Mouse (Mus musculus): ENCODE results near the gene Gm20388. TPM values are rescaled to one million over a fixed set of nuclear protein-coding genes. Genes with fewer than 3 reads are reported as not detected.

Gene Gm20388
- polyA plus RNA-seq, 1 experiment from 2014 or later = not detected

GRCm38 (mm10) chr8:122459990-122460389, 2549.3 kb downstream of the Gm20388 start:
- H3K36me3 ChIP-seq = no peaks in the 10 kb centered on the region
- no peak overlapping the region for H3K27ac ChIP-seq
- H3K27me3 ChIP-seq (replicated peaks) = peaks cover 82% of the 10 kb centered on the region
- peak overlapping the region; percentile 12; the same call in 1 of the 2 replicates for H3K9ac ChIP-seq
- no peaks in the 10 kb centered on the region for H3K9me3 ChIP-seq (replicated peaks)
- H3K4me1 ChIP-seq = peaks cover 51% of the 10 kb centered on the region
- WGBS (ENCODE audit: insufficient replicate concordance) = 18% methylated on average over 7 of the region's 7 CpGs
- peak overlapping the region; percentile 66 for H3K4me2 ChIP-seq
- H3K4me3 ChIP-seq = peak overlapping the region; percentile 39; the same call in 1 of the 2 replicates
- no peak for ATAC-seq

- peak within 1 kb of the TSS; percentile 66 for H3K4me2 ChIP-seq
- H3K4me1 ChIP-seq = peaks cover 53% of the 10 kb centered on the region
Measured at GRCm38 (mm10) chr8:122460524-122461472, 2550.2 kb downstream of the Gm20388 start, which contains the start of gene Snai3. Snai3 (minus strand) TSS chr8:122460733.

GRCm38 (mm10) chr8:122461473-122462148, 2551.0 kb downstream of the Gm20388 start:
- Histone ChIP-seq H3K4me3 (no peak overlapping the region), H3K9me3 (replicated peaks) (no peaks in the 10 kb centered on the region), H3K4me1 (peaks cover 58% of the 10 kb centered on the region), H3K4me2 (no peak overlapping the region), H3K36me3 (peaks cover 5% of the 10 kb centered on the region), H3K27ac (no peak overlapping the region), H3K9ac (no peak overlapping the region), H3K27me3 (replicated peaks) (peaks cover 66% of the 10 kb centered on the region)
- WGBS (ENCODE audit: insufficient replicate concordance) = 54% methylated on average over 11 of the region's 11 CpGs
- ATAC-seq = no peak

More at GRCm38 (mm10) chr8:122460524-122461472, 2550.2 kb downstream of the Gm20388 start, which contains the start of gene Snai3:
- H3K27me3 ChIP-seq (replicated peaks) = peaks cover 74% of the 10 kb centered on the region
- H3K9ac ChIP-seq = peak within 1 kb of the TSS; percentile 12
- peak; percentile 68 for ATAC-seq
- H3K27ac ChIP-seq = no peak within 1 kb of the TSS
- 5% methylated on average over 53 of the region's 56 CpGs for WGBS (ENCODE audit: insufficient replicate concordance)
- H3K9me3 ChIP-seq (replicated peaks) = no peaks in the 10 kb centered on the region
- H3K36me3 ChIP-seq = 0 out of 2 replicates have a peak, but pooled peaks cover 3% of the 10 kb centered on the region
- H3K4me3 ChIP-seq = peak within 1 kb of the TSS; percentile 39

- ATAC-seq = no peak
- Histone ChIP-seq H3K27me3 (replicated peaks) (peaks cover 57% of the 10 kb centered on the region), H3K4me2 (no peak overlapping the region), H3K4me3 (no peak overlapping the region), H3K4me1 (peaks cover 58% of the 10 kb centered on the region), H3K27ac (no peak overlapping the region), H3K9ac (no peak overlapping the region), H3K9me3 (replicated peaks) (no peaks in the 10 kb centered on the region), H3K36me3 (peaks cover 14% of the 10 kb centered on the region)
- 57% methylated on average over 8 of the region's 8 CpGs for WGBS (ENCODE audit: insufficient replicate concordance)
Measured at GRCm38 (mm10) chr8:122462510-122462909, 2551.9 kb downstream of the Gm20388 start.

GRCm38 (mm10) chr8:122463651-122464640, 2553.3 kb downstream of the Gm20388 start:
- Histone ChIP-seq H3K27me3 (replicated peaks) (peaks cover 43% of the 10 kb centered on the region), H3K4me3 (no peak overlapping the region), H3K36me3 (peaks cover 28% of the 10 kb centered on the region), H3K4me1 (peaks cover 58% of the 10 kb centered on the region), H3K27ac (peak overlapping the region; percentile 36), H3K9me3 (replicated peaks) (no peaks in the 10 kb centered on the region), H3K9ac (no peak overlapping the region), H3K4me2 (peak overlapping the region; percentile 7; the same call in 1 of the 2 replicates)
- 18% methylated on average over 12 of the region's 12 CpGs for WGBS (ENCODE audit: insufficient replicate concordance)
- ATAC-seq = no peak

GRCm38 (mm10) chr8:122464985-122465384, 2554.3 kb downstream of the Gm20388 start:
- Histone ChIP-seq H3K4me1 (peaks cover 57% of the 10 kb centered on the region), H3K9ac (no peak overlapping the region), H3K27ac (no peak overlapping the region; the same call in 1 of the 2 replicates), H3K4me3 (no peak overlapping the region), H3K4me2 (no peak overlapping the region), H3K27me3 (replicated peaks) (peaks cover 32% of the 10 kb centered on the region), H3K9me3 (replicated peaks) (no peaks in the 10 kb centered on the region), H3K36me3 (peaks cover 38% of the 10 kb centered on the region)
- no peak for ATAC-seq
- 24% methylated on average over 7 of the region's 7 CpGs for WGBS (ENCODE audit: insufficient replicate concordance)

GRCm38 (mm10) chr8:122467816-122468215, 2557.2 kb downstream of the Gm20388 start:
- Histone ChIP-seq H3K4me3 (no peak overlapping the region), H3K9me3 (replicated peaks) (no peaks in the 10 kb centered on the region)

GRCm38 (mm10) chr8:122469407-122469806, 2558.8 kb downstream of the Gm20388 start:
- Histone ChIP-seq H3K9me3 (replicated peaks) (no peaks in the 10 kb centered on the region), H3K4me2 (no peak overlapping the region), H3K4me3 (no peak overlapping the region), H3K4me1 (peaks cover 39% of the 10 kb centered on the region), H3K9ac (no peak overlapping the region), H3K36me3 (peaks cover 70% of the 10 kb centered on the region), H3K27ac (no peak overlapping the region), H3K27me3 (replicated peaks) (no peaks in the 10 kb centered on the region)
- WGBS (ENCODE audit: insufficient replicate concordance) = 66% methylated on average over 6 of the region's 6 CpGs
- no peak for ATAC-seq

More at GRCm38 (mm10) chr8:122467816-122468215, 2557.2 kb downstream of the Gm20388 start:
- Histone ChIP-seq H3K4me1 (peaks cover 40% of the 10 kb centered on the region), H3K4me2 (no peak overlapping the region), H3K27me3 (replicated peaks) (peaks cover 4% of the 10 kb centered on the region; the same call in 1 of the 2 replicates), H3K9ac (no peak overlapping the region), H3K27ac (no peak overlapping the region), H3K36me3 (peaks cover 56% of the 10 kb centered on the region)
- 83% methylated on average over 13 of the region's 13 CpGs for WGBS (ENCODE audit: insufficient replicate concordance)
- ATAC-seq = no peak

GRCm38 (mm10) chr8:122469965-122470364, 2559.3 kb downstream of the Gm20388 start:
- ATAC-seq = no peak
- Histone ChIP-seq H3K4me2 (no peak overlapping the region), H3K27me3 (replicated peaks) (no peaks in the 10 kb centered on the region), H3K4me1 (peaks cover 39% of the 10 kb centered on the region), H3K9ac (no peak overlapping the region), H3K9me3 (replicated peaks) (no peaks in the 10 kb centered on the region), H3K36me3 (peaks cover 70% of the 10 kb centered on the region), H3K27ac (no peak overlapping the region), H3K4me3 (no peak overlapping the region)
- WGBS (ENCODE audit: insufficient replicate concordance) = 89% methylated on average over 10 of the region's 10 CpGs

GRCm38 (mm10) chr8:122470691-122471090, 2560.1 kb downstream of the Gm20388 start:
- WGBS (ENCODE audit: insufficient replicate concordance) = 75% methylated on average over 5 of the region's 5 CpGs
- H3K4me2 ChIP-seq = no peak overlapping the region
- no peaks in the 10 kb centered on the region for H3K9me3 ChIP-seq (replicated peaks)
- no peak overlapping the region for H3K27ac ChIP-seq
- no peak overlapping the region for H3K4me3 ChIP-seq
- ATAC-seq = no peak
- H3K9ac ChIP-seq = no peak overlapping the region
- peaks cover 68% of the 10 kb centered on the region for H3K36me3 ChIP-seq
- no peaks in the 10 kb centered on the region for H3K27me3 ChIP-seq (replicated peaks)
- H3K4me1 ChIP-seq = peaks cover 37% of the 10 kb centered on the region

- H3K27me3 ChIP-seq (replicated peaks) = no peaks in the 10 kb centered on the region
- ATAC-seq = no peak
- no peaks in the 10 kb centered on the region for H3K9me3 ChIP-seq (replicated peaks)
- H3K36me3 ChIP-seq = peaks cover 59% of the 10 kb centered on the region
- peaks cover 51% of the 10 kb centered on the region for H3K4me1 ChIP-seq
- 48% methylated on average over 8 of the region's 8 CpGs for WGBS (ENCODE audit: insufficient replicate concordance)
- no peak overlapping the region for H3K9ac ChIP-seq
- peak overlapping the region; percentile 99; the same call in 1 of the 2 replicates for H3K4me3 ChIP-seq
- peak overlapping the region; percentile 63 for H3K27ac ChIP-seq
- H3K4me2 ChIP-seq = peak overlapping the region; percentile 95
Measured at GRCm38 (mm10) chr8:122473911-122474421, 2563.3 kb downstream of the Gm20388 start.

Data from liver, embryonic 12.5 days (tissue).